Mouse (Mus musculus): ENCODE data around the gene Ndufc2. TPM values are rescaled to one million over a fixed set of nuclear protein-coding genes. Genes with fewer than 3 reads are reported as not detected.

Gene Ndufc2
- polyA plus RNA-seq, 1 experiment: 168 TPM

DNA sequence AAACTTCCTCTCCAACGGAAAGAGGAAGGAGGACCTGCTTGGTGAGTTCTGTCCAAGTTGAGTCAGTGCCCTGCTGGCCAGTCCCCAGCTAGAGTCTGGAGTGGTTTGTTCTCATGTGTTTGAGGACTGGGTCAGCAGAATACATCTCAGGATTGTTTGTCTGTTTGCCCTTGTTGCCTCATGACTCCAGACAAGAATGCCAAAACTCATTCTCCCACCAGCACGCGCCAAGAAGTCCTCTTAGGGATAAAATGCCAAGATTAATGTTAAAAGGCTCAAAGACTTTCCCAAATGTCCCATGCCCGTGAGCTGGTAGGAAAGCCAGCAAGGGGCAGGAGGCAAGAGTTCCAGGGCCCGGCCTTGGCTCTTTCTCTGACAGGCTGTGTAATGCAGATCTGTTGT is 42.9 kb upstream of the Ndufc2 start:
- no peak for DNase-seq
- WGBS: 74% methylated on average over 5 of the region's 5 CpGs
- no peaks in the 10 kb centered on the region for H3K36me3 ChIP-seq (ENCODE audit: control insufficient read depth, insufficient read depth, low read length)
- no peak overlapping the region for H3K4me3 ChIP-seq (ENCODE audit: control insufficient read depth, insufficient read depth, low read length)
- no peak for TF ChIP-seq CTCF (IDR thresholded peaks at IDR 0.05; ENCODE audit: borderline replicate concordance, control insufficient read depth, extremely low read depth, insufficient read depth, low read length, poor library complexity)
- no peak for TF ChIP-seq POLR2A (IDR thresholded peaks at IDR 0.05; ENCODE audit: control insufficient read depth, extremely low read depth, insufficient read depth, low read length, poor library complexity)
- H3K27ac ChIP-seq (ENCODE audit: control insufficient read depth, insufficient read depth, low read length): peak overlapping the region; percentile 32; the same call in 1 of the 2 replicates
- no peaks in the 10 kb centered on the region for H3K27me3 ChIP-seq (ENCODE audit: control insufficient read depth, insufficient read depth, low read length)
- H3K4me1 ChIP-seq (replicated peaks; ENCODE audit: control insufficient read depth, insufficient read depth, low read length): no peaks in the 10 kb centered on the region

DNA sequence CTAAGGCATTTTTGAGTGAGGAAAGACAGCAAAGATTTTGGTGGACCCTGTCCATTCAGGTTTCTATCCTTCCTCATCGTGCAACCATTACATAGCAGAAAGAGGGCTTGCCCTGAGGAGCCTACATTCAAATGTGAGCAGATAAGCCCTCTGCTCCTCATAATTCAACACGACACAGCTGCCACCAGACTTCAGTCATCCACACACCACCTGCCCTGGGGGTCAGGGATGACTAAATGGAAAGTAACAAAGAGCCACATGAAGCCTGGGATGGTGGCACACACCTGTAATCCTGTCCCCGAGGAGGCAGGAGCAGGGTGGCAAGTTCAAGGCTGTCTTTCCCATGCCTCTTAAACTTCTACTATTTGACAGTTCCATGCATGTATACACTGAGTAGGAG is 42.0 kb upstream of the Ndufc2 start:
- Histone ChIP-seq H3K27ac (ENCODE audit: control insufficient read depth, insufficient read depth, low read length) (no peak overlapping the region), H3K36me3 (ENCODE audit: control insufficient read depth, insufficient read depth, low read length) (no peaks in the 10 kb centered on the region), H3K4me1 (replicated peaks; ENCODE audit: control insufficient read depth, insufficient read depth, low read length) (no peaks in the 10 kb centered on the region), H3K27me3 (ENCODE audit: control insufficient read depth, insufficient read depth, low read length) (no peaks in the 10 kb centered on the region), H3K4me3 (ENCODE audit: control insufficient read depth, insufficient read depth, low read length) (no peak overlapping the region)
- DNase-seq: no peak
- 85% methylated on average over 3 of the region's 3 CpGs for WGBS
- TF ChIP-seq POLR2A (IDR thresholded peaks at IDR 0.05; ENCODE audit: control insufficient read depth, extremely low read depth, insufficient read depth, low read length, poor library complexity): no peak
- TF ChIP-seq CTCF (IDR thresholded peaks at IDR 0.05; ENCODE audit: borderline replicate concordance, control insufficient read depth, extremely low read depth, insufficient read depth, low read length, poor library complexity): no peak

DNA sequence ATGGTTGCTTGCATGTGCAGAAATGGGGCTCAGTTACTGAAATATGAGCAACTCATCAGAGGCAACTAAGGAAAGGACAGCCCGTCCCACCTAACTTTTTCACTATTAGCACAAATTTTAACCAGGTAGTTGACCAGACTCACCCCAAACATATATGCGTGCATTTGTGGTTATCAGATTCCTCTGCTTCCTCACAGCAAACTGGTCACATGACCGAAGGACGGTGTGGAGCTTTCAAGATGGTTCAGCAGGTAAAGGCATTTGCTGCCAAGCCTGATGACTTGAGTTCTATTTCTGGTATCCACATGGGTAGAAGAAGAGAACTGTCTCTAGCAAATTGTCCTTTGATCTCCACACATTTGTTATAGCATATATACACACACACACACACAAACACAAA is 41.5 kb upstream of the Ndufc2 start:
- 80% methylated on average over 4 of the region's 4 CpGs for WGBS
- TF ChIP-seq POLR2A (IDR thresholded peaks at IDR 0.05; ENCODE audit: control insufficient read depth, extremely low read depth, insufficient read depth, low read length, poor library complexity): no peak
- no peak for TF ChIP-seq CTCF (IDR thresholded peaks at IDR 0.05; ENCODE audit: borderline replicate concordance, control insufficient read depth, extremely low read depth, insufficient read depth, low read length, poor library complexity)
- DNase-seq: no peak
- Histone ChIP-seq H3K27ac (ENCODE audit: control insufficient read depth, insufficient read depth, low read length) (no peak overlapping the region), H3K4me3 (ENCODE audit: control insufficient read depth, insufficient read depth, low read length) (no peak overlapping the region), H3K27me3 (ENCODE audit: control insufficient read depth, insufficient read depth, low read length) (no peaks in the 10 kb centered on the region), H3K4me1 (replicated peaks; ENCODE audit: control insufficient read depth, insufficient read depth, low read length) (no peaks in the 10 kb centered on the region), H3K36me3 (ENCODE audit: control insufficient read depth, insufficient read depth, low read length) (no peaks in the 10 kb centered on the region)

DNA sequence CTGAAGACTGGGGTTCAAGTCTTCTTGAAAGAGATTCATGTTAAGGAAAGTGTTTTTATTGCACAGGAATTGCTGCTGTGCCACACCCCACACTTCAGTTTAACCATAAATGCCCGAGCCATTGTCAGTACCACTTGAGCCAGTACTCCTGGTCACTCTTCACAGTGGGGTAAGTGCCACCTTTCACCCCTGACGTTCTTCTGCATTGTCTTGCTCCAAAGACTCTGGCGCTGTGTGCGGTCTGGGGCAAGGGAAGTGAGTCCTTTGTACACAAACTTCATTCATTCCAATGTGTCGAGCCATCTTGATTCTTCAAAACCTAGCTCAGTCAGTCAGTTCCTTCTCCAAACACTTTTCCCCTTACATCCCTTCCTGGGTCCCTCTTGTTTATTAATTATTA is 39.6 kb upstream of the Ndufc2 start:
- no peaks in the 10 kb centered on the region for H3K36me3 ChIP-seq (ENCODE audit: control insufficient read depth, insufficient read depth, low read length)
- DNase-seq: no peak
- 96% methylated on average over 5 of the region's 5 CpGs for WGBS
- H3K4me1 ChIP-seq (replicated peaks; ENCODE audit: control insufficient read depth, insufficient read depth, low read length): no peaks in the 10 kb centered on the region
- TF ChIP-seq CTCF (IDR thresholded peaks at IDR 0.05; ENCODE audit: borderline replicate concordance, control insufficient read depth, extremely low read depth, insufficient read depth, low read length, poor library complexity): no peak
- no peak for TF ChIP-seq POLR2A (IDR thresholded peaks at IDR 0.05; ENCODE audit: control insufficient read depth, extremely low read depth, insufficient read depth, low read length, poor library complexity)
- H3K27ac ChIP-seq (ENCODE audit: control insufficient read depth, insufficient read depth, low read length): no peak overlapping the region
- no peak overlapping the region for H3K4me3 ChIP-seq (ENCODE audit: control insufficient read depth, insufficient read depth, low read length)
- no peaks in the 10 kb centered on the region for H3K27me3 ChIP-seq (ENCODE audit: control insufficient read depth, insufficient read depth, low read length)

DNA sequence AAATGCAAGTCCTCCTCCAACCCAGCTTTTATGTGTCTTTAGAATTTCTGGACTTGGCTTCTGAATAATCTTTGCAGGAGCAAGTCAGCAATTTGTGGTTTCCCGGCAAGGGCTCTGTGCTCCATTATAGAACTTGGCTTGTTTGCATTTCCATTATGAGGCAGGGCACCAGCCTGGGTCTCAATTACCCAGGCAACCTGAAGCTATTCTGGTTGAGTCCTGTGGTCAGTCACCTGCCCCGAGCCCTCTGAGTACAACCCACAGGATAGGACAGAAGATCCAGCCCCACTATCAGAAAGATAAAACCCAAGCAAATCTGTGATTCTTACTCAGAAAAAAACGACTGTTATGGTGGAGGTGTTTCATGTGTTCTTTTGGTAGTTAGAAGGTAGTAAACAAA is 38.8 kb upstream of the Ndufc2 start:
- Histone ChIP-seq H3K4me1 (replicated peaks; ENCODE audit: control insufficient read depth, insufficient read depth, low read length) (no peaks in the 10 kb centered on the region), H3K27ac (ENCODE audit: control insufficient read depth, insufficient read depth, low read length) (no peak overlapping the region), H3K36me3 (ENCODE audit: control insufficient read depth, insufficient read depth, low read length) (no peaks in the 10 kb centered on the region), H3K27me3 (ENCODE audit: control insufficient read depth, insufficient read depth, low read length) (no peaks in the 10 kb centered on the region), H3K4me3 (ENCODE audit: control insufficient read depth, insufficient read depth, low read length) (no peak overlapping the region)
- DNase-seq: no peak
- TF ChIP-seq POLR2A (IDR thresholded peaks at IDR 0.05; ENCODE audit: control insufficient read depth, extremely low read depth, insufficient read depth, low read length, poor library complexity): no peak
- no peak for TF ChIP-seq CTCF (IDR thresholded peaks at IDR 0.05; ENCODE audit: borderline replicate concordance, control insufficient read depth, extremely low read depth, insufficient read depth, low read length, poor library complexity)
- 70% methylated on average over 3 of the region's 3 CpGs for WGBS

DNA sequence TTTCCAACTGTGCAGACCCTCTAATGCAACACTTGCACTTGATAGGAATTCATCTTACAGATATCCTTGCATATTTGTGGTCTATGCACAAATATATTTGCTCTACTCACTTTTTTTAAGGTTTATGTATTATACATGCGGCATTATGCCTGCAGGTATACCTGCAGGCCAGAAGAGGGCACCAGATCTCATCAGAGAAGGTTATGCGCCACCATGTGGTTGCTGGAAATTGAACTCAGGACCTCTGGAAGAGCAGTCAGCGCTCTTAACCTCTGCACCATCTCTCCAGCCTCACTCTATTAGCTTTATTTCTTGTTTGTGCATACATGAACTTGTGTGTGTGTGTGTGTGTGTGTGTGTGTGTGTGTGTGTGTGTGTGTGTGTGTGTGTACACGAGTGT is 38.3 kb upstream of the Ndufc2 start:
- DNase-seq: peak; percentile 68
- WGBS: 48% methylated on average over 4 of the region's 4 CpGs
- no peaks in the 10 kb centered on the region for H3K36me3 ChIP-seq (ENCODE audit: control insufficient read depth, insufficient read depth, low read length)

DNA sequence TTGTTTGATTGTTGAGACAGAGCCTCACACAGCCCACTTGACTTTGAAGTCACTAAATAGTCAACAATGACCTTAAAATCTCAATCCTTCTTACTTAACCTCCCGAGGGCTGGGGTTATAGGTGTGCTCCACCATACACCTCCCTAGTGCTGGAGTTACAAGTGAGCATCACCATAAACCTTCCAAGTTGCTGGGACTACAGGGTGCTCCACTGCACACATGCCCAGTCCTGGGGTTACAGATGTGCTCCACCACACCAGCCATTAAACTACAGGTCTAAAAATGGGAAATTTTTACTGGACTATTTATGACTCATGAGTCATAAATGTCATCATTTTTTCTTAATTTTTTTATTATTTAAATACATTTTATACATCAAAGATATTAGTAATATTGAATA is 33.9 kb upstream of the Ndufc2 start:
- 88% methylated on average over 1 of the region's 1 CpGs for WGBS
- Histone ChIP-seq H3K36me3 (ENCODE audit: control insufficient read depth, insufficient read depth, low read length) (no peaks in the 10 kb centered on the region), H3K27ac (ENCODE audit: control insufficient read depth, insufficient read depth, low read length) (no peak overlapping the region), H3K4me3 (ENCODE audit: control insufficient read depth, insufficient read depth, low read length) (no peak overlapping the region), H3K27me3 (ENCODE audit: control insufficient read depth, insufficient read depth, low read length) (no peaks in the 10 kb centered on the region), H3K4me1 (replicated peaks; ENCODE audit: control insufficient read depth, insufficient read depth, low read length) (peaks cover 2% of the 10 kb centered on the region)
- DNase-seq: no peak
- TF ChIP-seq CTCF (IDR thresholded peaks at IDR 0.05; ENCODE audit: borderline replicate concordance, control insufficient read depth, extremely low read depth, insufficient read depth, low read length, poor library complexity) (no peak), POLR2A (IDR thresholded peaks at IDR 0.05; ENCODE audit: control insufficient read depth, extremely low read depth, insufficient read depth, low read length, poor library complexity) (no peak)

More for the DNA sequence above, 38.3 kb upstream of the Ndufc2 start:
- Histone ChIP-seq H3K27me3 (ENCODE audit: control insufficient read depth, insufficient read depth, low read length) (no peaks in the 10 kb centered on the region), H3K4me1 (replicated peaks; ENCODE audit: control insufficient read depth, insufficient read depth, low read length) (no peaks in the 10 kb centered on the region), H3K4me3 (ENCODE audit: control insufficient read depth, insufficient read depth, low read length) (no peak overlapping the region), H3K27ac (ENCODE audit: control insufficient read depth, insufficient read depth, low read length) (no peak overlapping the region)
- no peak for TF ChIP-seq POLR2A (IDR thresholded peaks at IDR 0.05; ENCODE audit: control insufficient read depth, extremely low read depth, insufficient read depth, low read length, poor library complexity)
- TF ChIP-seq CTCF (IDR thresholded peaks at IDR 0.05; ENCODE audit: borderline replicate concordance, control insufficient read depth, extremely low read depth, insufficient read depth, low read length, poor library complexity): peak; percentile 34; the same call in 1 of the 2 replicates

All from thymus, adult 2 months (tissue).